Mouse (Mus musculus): ENCODE data around the gene Btbd6. TPM values are rescaled to one million over a fixed set of nuclear protein-coding genes. Genes with fewer than 3 reads are reported as not detected.

The Btbd6 gene
- total RNA-seq, 2 experiments from 2014 or later = 1.9 TPM; not detected in 1

Other genes with a start within 250 kb of the Btbd6 start
- 31.9 and 42.8 TPM in 2 replicates for gene Pld4, start 215.8 kb upstream of the Btbd6 start, total RNA-seq (2015; ENCODE audit: low replicate concordance)
- 14.6 and 26.6 TPM in 2 replicates for gene Pld4, start 215.8 kb upstream of the Btbd6 start, total RNA-seq (2017; ENCODE audit: low replicate concordance)
- not detected in 2 replicates for gene Ahnak2, start 173.8 kb upstream of the Btbd6 start, total RNA-seq (2015; ENCODE audit: low replicate concordance)
- gene Ahnak2, start 173.8 kb upstream of the Btbd6 start, total RNA-seq (2017; ENCODE audit: low replicate concordance) = 0.09 TPM in 1 of 2 replicates, not detected in the other
- gene Clba1, start 167.5 kb upstream of the Btbd6 start, total RNA-seq (2015; ENCODE audit: low replicate concordance) = not detected in 2 replicates
- 0.42 TPM in 1 of 2 replicates, not detected in the other for gene Clba1, start 167.5 kb upstream of the Btbd6 start, total RNA-seq (2017; ENCODE audit: low replicate concordance)
- 28.8 and 35.5 TPM in 2 replicates for gene Cdca4, start 147.1 kb upstream of the Btbd6 start, total RNA-seq (2015; ENCODE audit: low replicate concordance)
- gene Cdca4, start 147.1 kb upstream of the Btbd6 start, total RNA-seq (2017; ENCODE audit: low replicate concordance) = 22.1 and 29.7 TPM in 2 replicates
- gene Gpr132, start 108.3 kb upstream of the Btbd6 start, total RNA-seq (2015; ENCODE audit: low replicate concordance) = 1.9 and 2.3 TPM in 2 replicates
- 1.1 and 2.1 TPM in 2 replicates for gene Gpr132, start 108.3 kb upstream of the Btbd6 start, total RNA-seq (2017; ENCODE audit: low replicate concordance)
- gene Jag2, start 46.7 kb upstream of the Btbd6 start, total RNA-seq (2015; ENCODE audit: low replicate concordance) = not detected in 2 replicates
- not detected in 2 replicates for gene Jag2, start 46.7 kb upstream of the Btbd6 start, total RNA-seq (2017; ENCODE audit: low replicate concordance)
- gene Nudt14, start 34.4 kb upstream of the Btbd6 start, total RNA-seq (2015; ENCODE audit: low replicate concordance) = 2.7 TPM in 1 of 2 replicates, not detected in the other
- gene Nudt14, start 34.4 kb upstream of the Btbd6 start, total RNA-seq (2017; ENCODE audit: low replicate concordance) = 1.1 TPM in 1 of 2 replicates, not detected in the other
- 14.6 and 20.9 TPM in 2 replicates for gene Brf1, start 24.2 kb downstream of the Btbd6 start, total RNA-seq (2015; ENCODE audit: low replicate concordance)
- 35.9 and 52.0 TPM in 2 replicates for gene Brf1, start 24.2 kb downstream of the Btbd6 start, total RNA-seq (2017; ENCODE audit: low replicate concordance)
- gene Pacs2, start 38.0 kb downstream of the Btbd6 start, total RNA-seq (2015; ENCODE audit: low replicate concordance) = 10.7 and 18.3 TPM in 2 replicates
- 12.7 and 14.5 TPM in 2 replicates for gene Pacs2, start 38.0 kb downstream of the Btbd6 start, total RNA-seq (2017; ENCODE audit: low replicate concordance)
- gene Tex22, start 98.0 kb downstream of the Btbd6 start, total RNA-seq (2015; ENCODE audit: low replicate concordance) = not detected in 2 replicates
- 0.42 TPM in 1 of 2 replicates, not detected in the other for gene Tex22, start 98.0 kb downstream of the Btbd6 start, total RNA-seq (2017; ENCODE audit: low replicate concordance)
- 14.8 and 15.0 TPM in 2 replicates for gene Mta1, start 121.8 kb downstream of the Btbd6 start, total RNA-seq (2015; ENCODE audit: low replicate concordance)
- gene Mta1, start 121.8 kb downstream of the Btbd6 start, total RNA-seq (2017; ENCODE audit: low replicate concordance) = 8.5 and 13.6 TPM in 2 replicates
- gene Crip2, start 163.8 kb downstream of the Btbd6 start, total RNA-seq (2015; ENCODE audit: low replicate concordance) = 6.9 and 9.0 TPM in 2 replicates
- 3.6 and 3.9 TPM in 2 replicates for gene Crip2, start 163.8 kb downstream of the Btbd6 start, total RNA-seq (2017; ENCODE audit: low replicate concordance)
- 111 and 139 TPM in 2 replicates for gene Crip1, start 169.8 kb downstream of the Btbd6 start, total RNA-seq (2015; ENCODE audit: low replicate concordance)
- 75.3 and 179 TPM in 2 replicates for gene Crip1, start 169.8 kb downstream of the Btbd6 start, total RNA-seq (2017; ENCODE audit: low replicate concordance)
- gene Tedc1, start 179.9 kb downstream of the Btbd6 start, total RNA-seq (2015; ENCODE audit: low replicate concordance) = 1.0 and 1.9 TPM in 2 replicates
- 7.5 and 8.2 TPM in 2 replicates for gene Tedc1, start 179.9 kb downstream of the Btbd6 start, total RNA-seq (2017; ENCODE audit: low replicate concordance)
- gene Tmem121, start 209.4 kb downstream of the Btbd6 start, total RNA-seq (2015; ENCODE audit: low replicate concordance) = not detected in 2 replicates
- 1.0 TPM in 1 of 2 replicates, not detected in the other for gene Tmem121, start 209.4 kb downstream of the Btbd6 start, total RNA-seq (2017; ENCODE audit: low replicate concordance)